Mouse (Mus musculus) lung, postnatal 0 days (tissue): ENCODE measurements around the gene Tekt1.

Experiments used
- CTCF ChIP-seq: IDR thresholded peaks from 2 replicates; pipeline ENCODE4 v1.5.1; 2016; ENCODE audit warnings: antibody characterized with exemption, mild to moderate bottlenecking
- EP300 ChIP-seq: IDR thresholded peaks from 2 replicates; pipeline ENCODE4 v1.6.1; 2016; ENCODE audit warnings: antibody characterized with exemption, mild to moderate bottlenecking, control low read depth

DNA sequence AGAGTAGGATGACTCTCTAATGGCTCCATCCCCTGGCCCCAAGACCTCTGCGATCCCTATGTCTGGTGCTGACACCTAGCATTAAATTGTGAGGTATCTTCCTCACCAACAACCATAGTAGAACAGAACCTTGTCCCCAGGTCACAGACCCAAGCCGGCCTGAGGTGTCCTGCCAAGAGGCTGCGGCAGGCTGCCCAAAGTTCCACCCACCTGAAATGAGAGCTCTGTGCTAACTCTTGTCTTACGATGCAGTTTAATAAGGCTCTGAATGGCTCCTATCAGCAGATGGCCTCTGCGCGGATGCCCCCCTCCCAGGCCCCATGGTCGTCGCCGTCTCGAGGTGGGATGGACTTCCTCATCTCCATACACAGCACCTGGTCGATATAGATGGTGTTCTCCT lies 17.8 kb downstream of the Tekt1 start:
- no peak for TF ChIP-seq CTCF
- no peak for TF ChIP-seq EP300
